Mouse (Mus musculus) MEL (cell line): ENCODE data around the gene Pdzd2. TPM values are rescaled to one million over a fixed set of nuclear protein-coding genes. Genes with fewer than 3 reads are reported as not detected.

ENCODE experiments used
- DNase-seq: peaks from one replicate; pipeline ENCODE4 v3.0.0; 2011; ENCODE audit warnings: low read depth, low spot score
- H3K27ac ChIP-seq: 2 replicates; pipeline ENCODE4 v1.5.1; 2012; ENCODE audit warnings: low read depth, mild to moderate bottlenecking, control low read depth, low read length, moderate library complexity; ENCODE audit not compliant: control insufficient read depth
- H3K27me3 ChIP-seq, 2 experiments: fragments of 150-350 bp in 1 of 2; sonication (generic) in 1 of 2; 2 replicates each; pipeline ENCODE4 v1.6.1; 2012; ENCODE audit warnings: low read length in 2 of 2, mild to moderate bottlenecking in 2 of 2, improper control_type of control experiment in 1 of 2, moderate library complexity in 1 of 2; ENCODE audit not compliant: insufficient read depth in 2 of 2, control insufficient read depth in 1 of 2
- H3K36me3 ChIP-seq, 2 experiments: 2 replicates each; pipeline ENCODE4 v1.6.1; 2012 to 2014; ENCODE audit warnings: low read length in 2 of 2, improper control_type of control experiment in 1 of 2, inconsistent platforms in 1 of 2, mild to moderate bottlenecking in 1 of 2; ENCODE audit not compliant: insufficient read depth in 2 of 2, control insufficient read depth in 1 of 2
- H3K4me1 ChIP-seq, 2 experiments: fragments of 150-350 bp in 1 of 2; sonication (generic) in 1 of 2; 2 replicates each; pipeline ENCODE4 v1.6.1; 2012; ENCODE audit warnings: low read length in 2 of 2, improper control_type of control experiment in 1 of 2, mild to moderate bottlenecking in 1 of 2; ENCODE audit not compliant: insufficient read depth in 2 of 2, control insufficient read depth in 1 of 2
- H3K4me3 ChIP-seq, 2 experiments: fragments of 150-350 bp in 1 of 2; sonication (generic) in 1 of 2; 2 replicates each; pipeline ENCODE4 v1.5.1; 2012; ENCODE audit warnings: low read depth in 2 of 2, low read length in 2 of 2, mild to moderate bottlenecking in 2 of 2, moderate library complexity in 2 of 2, control low read depth in 1 of 2, improper control_type of control experiment in 1 of 2; ENCODE audit not compliant: control insufficient read depth in 1 of 2, insufficient read depth in 1 of 2
- H3K79me2 ChIP-seq: 2 replicates; pipeline ENCODE4 v1.6.1; 2012; ENCODE audit warnings: mild to moderate bottlenecking, low read length, moderate library complexity; ENCODE audit not compliant: control insufficient read depth, poor library complexity, insufficient read depth
- H3K9ac ChIP-seq: 2 replicates; pipeline ENCODE4 v1.6.1; 2012; ENCODE audit warnings: low read depth, mild to moderate bottlenecking, control low read depth, low read length, moderate library complexity; ENCODE audit not compliant: control insufficient read depth, poor library complexity, severe bottlenecking
- H3K9me3 ChIP-seq: fragments of 150-350 bp; sonication (generic); replicated peaks from 2 replicates; pipeline ENCODE4 v1.6.1; 2012; ENCODE audit warnings: mild to moderate bottlenecking, low read length, improper control_type of control experiment, moderate library complexity; ENCODE audit not compliant: insufficient read depth
- EP300 ChIP-seq, 2 experiments: IDR thresholded peaks; 2 replicates each; pipeline ENCODE4 v1.6.1; 2011; ENCODE audit warnings: improper control_type of control experiment in 2 of 2, low read length in 2 of 2, low read depth in 1 of 2, mild to moderate bottlenecking in 1 of 2
- JUND ChIP-seq: IDR thresholded peaks from 2 replicates; pipeline ENCODE4 v1.6.1; 2011; ENCODE audit warnings: low read depth, mild to moderate bottlenecking, improper control_type of control experiment, low read length
- MAZ ChIP-seq: IDR thresholded peaks from 2 replicates; pipeline ENCODE4 v1.6.1; 2012; ENCODE audit warnings: low read depth, mild to moderate bottlenecking, inconsistent platforms, low read length, improper control_type of control experiment
- MEF2A ChIP-seq: IDR thresholded peaks from 2 replicates; pipeline ENCODE4 v1.6.1; 2014; ENCODE audit warnings: low read depth, mild to moderate bottlenecking, inconsistent platforms, low read length, improper control_type of control experiment; ENCODE audit not compliant: poor library complexity, insufficient replicate concordance, severe bottlenecking; ENCODE audit errors: extremely low read depth
- MYC ChIP-seq: IDR thresholded peaks from 2 replicates; pipeline ENCODE4 v1.6.1; 2011; ENCODE audit warnings: low read depth, mild to moderate bottlenecking, low read length, improper control_type of control experiment, moderate library complexity
- NRF1 ChIP-seq: IDR thresholded peaks from 2 replicates; pipeline ENCODE4 v1.6.1; 2014; ENCODE audit warnings: low read depth, mild to moderate bottlenecking, inconsistent platforms, low read length, improper control_type of control experiment, moderate library complexity; ENCODE audit not compliant: poor library complexity, insufficient read depth, severe bottlenecking
- POLR2A ChIP-seq, 2 experiments: IDR thresholded peaks; 2 replicates each; pipeline ENCODE4 v1.6.1; 2011 to 2012; ENCODE audit warnings: low read length in 2 of 2, mild to moderate bottlenecking in 2 of 2, control low read depth in 1 of 2, improper control_type of control experiment in 1 of 2, low read depth in 1 of 2, moderate library complexity in 1 of 2; ENCODE audit not compliant: control insufficient read depth in 1 of 2, insufficient read depth in 1 of 2, poor library complexity in 1 of 2
- POLR2AphosphoS5 ChIP-seq: IDR thresholded peaks from 2 replicates; pipeline ENCODE4 v1.6.1; 2012; ENCODE audit warnings: low read depth, borderline replicate concordance, mild to moderate bottlenecking, inconsistent platforms, low read length, moderate library complexity, mixed read lengths
- RCOR1 ChIP-seq: IDR thresholded peaks from 2 replicates; pipeline ENCODE4 v1.6.1; 2012; ENCODE audit warnings: low read depth, mild to moderate bottlenecking, inconsistent platforms, low read length, improper control_type of control experiment
- TCF12 ChIP-seq: IDR thresholded peaks from 2 replicates; pipeline ENCODE4 v1.6.1; 2014; ENCODE audit warnings: low read depth, mild to moderate bottlenecking, inconsistent platforms, low read length, improper control_type of control experiment, moderate library complexity
- polyA plus RNA-seq, 2 experiments: library from polyadenylated mRNA; stranded (reverse) in 1 of 2; unstranded in 1 of 2; fragments of >175 nt in 1 of 2; fragments of >200 nt in 1 of 2; gene quantifications; 2 replicates each; pipeline versions ENCODE4 v1.2.1 to v1.2.4; 2012; ENCODE audit warnings: low replicate concordance in 2 of 2, low read depth in 1 of 2; ENCODE audit not compliant: insufficient read length in 2 of 2, insufficient read depth in 1 of 2, missing spikeins in 1 of 2
- total RNA-seq: library from RNA; depleted of rRNA; stranded (reverse); fragments of 300-350 nt; gene quantifications from 2 replicates; pipeline ENCODE4 v1.2.3, GENCODE M21; 2012

Gene Pdzd2
- total and polyA plus RNA-seq, 3 experiments: 0.15 to 0.33 TPM; not detected in 1

DNA sequence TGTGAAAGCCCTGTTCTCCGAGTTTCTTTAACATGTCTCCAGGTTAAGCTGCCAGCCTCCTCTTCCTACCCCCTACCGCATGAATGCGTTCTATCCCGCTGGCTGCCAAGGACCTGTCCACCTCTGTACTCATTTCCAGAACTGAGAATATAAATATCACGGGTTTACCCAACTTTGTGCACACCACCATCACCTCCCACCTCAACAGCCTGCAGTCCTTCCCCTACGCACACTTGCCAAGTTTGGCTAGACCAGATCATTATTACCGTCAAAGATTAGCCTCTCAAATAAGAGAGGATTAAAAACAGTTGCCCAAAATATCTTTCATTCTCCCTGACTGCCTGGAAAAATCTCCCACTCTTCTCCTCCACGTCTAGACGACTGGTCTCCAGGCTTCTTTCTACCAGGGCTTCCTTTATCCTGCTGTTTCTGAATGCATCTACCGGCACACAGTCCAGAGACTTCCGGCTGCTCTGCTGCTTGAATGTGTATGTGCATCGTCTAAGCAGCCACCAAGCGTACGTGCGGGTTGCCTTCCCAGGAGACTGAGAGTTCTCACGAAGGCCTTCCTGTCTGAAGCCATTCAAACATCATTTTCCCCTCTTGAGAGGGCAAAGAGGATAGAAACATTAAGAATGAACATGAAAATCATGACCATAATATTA is 324.1 kb downstream of the Pdzd2 start:
- H3K9me3 ChIP-seq: no peaks in the 10 kb centered on the region
- H3K27ac ChIP-seq: no peak overlapping the region
- peaks cover 1 to 6% of the 10 kb centered on the region in 2 experiments; a peak in 2 of 4 replicates for H3K27me3 ChIP-seq
- H3K9ac ChIP-seq: no peak overlapping the region
- H3K4me1 ChIP-seq: peaks cover 0 to 3% of the 10 kb centered on the region in 2 experiments; a peak in 1 of 4 replicates
- H3K36me3 ChIP-seq: peaks cover 0 to under 1% of the 10 kb centered on the region in 2 experiments; a peak in 1 of 4 replicates
- no peak for TF ChIP-seq POLR2AphosphoS5
- TF ChIP-seq JUND: no peak
- TF ChIP-seq, all 39 proteins: peak for 0
- Histone ChIP-seq H3K4me3 (no peak overlapping the region), H3K79me2 (no peaks in the 10 kb centered on the region)
- no peak for DNase-seq

GRCm38 (mm10) chr15:12414696-12415095 is 325.0 kb downstream of the Pdzd2 start:
- Histone ChIP-seq H3K79me2 (no peaks in the 10 kb centered on the region), H3K4me1 (no peaks in the 10 kb centered on the region), H3K27me3 (peaks cover 1 to 6% of the 10 kb centered on the region in 2 experiments; a peak in 2 of 4 replicates), H3K9ac (no peak overlapping the region), H3K4me3 (no peak overlapping the region), H3K36me3 (no peaks in the 10 kb centered on the region), H3K27ac (no peak overlapping the region)
- peak; percentile 31 for DNase-seq
- TF ChIP-seq MEF2A (no peak), RCOR1 (no peak)
- TF ChIP-seq, all 39 proteins: peak for 0
- no peaks in the 10 kb centered on the region for H3K9me3 ChIP-seq

DNA sequence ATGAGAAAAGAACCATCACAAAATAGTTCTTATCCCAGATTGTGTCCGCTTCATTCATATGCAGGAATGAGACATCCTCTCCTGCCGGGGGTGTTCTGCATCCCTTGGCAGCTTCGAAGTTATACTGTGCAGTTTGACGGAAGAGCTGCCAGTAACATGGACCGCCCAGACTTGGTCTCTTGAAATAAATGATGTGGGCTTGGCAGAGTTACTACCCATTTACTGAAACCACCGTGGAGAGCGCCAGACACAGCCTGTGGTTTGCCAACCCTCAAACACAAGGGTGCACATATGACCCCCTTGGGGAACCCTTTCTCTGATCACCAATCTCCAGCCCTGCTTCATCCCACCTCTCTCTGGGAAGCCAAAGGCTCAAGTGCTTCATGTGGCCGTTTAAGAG is 331.5 kb downstream of the Pdzd2 start:
- no peak overlapping the region for H3K27ac ChIP-seq
- TF ChIP-seq MYC (no peak), POLR2AphosphoS5 (no peak), NRF1 (no peak), TCF12 (no peak), EP300 (IDR thresholded peaks at IDR 0.05; ENCODE audit: low read depth in 1 of 2, low read length in 2 of 2) (no peak), MAZ (no peak), POLR2A (IDR thresholded peaks at IDR 0.05; ENCODE audit: control insufficient read depth in 1 of 2, insufficient read depth in 1 of 2, low read depth in 1 of 2, low read length in 2 of 2, poor library complexity in 1 of 2) (no peak)
- TF ChIP-seq, all 39 proteins: peak for 0
- Histone ChIP-seq H3K27me3 (no peaks in the 10 kb centered on the region; a peak in 1 of 4 replicates), H3K79me2 (no peaks in the 10 kb centered on the region), H3K9ac (no peak overlapping the region), H3K4me3 (no peak overlapping the region), H3K9me3 (no peaks in the 10 kb centered on the region), H3K4me1 (peaks cover 2 to 18% of the 10 kb centered on the region in 2 experiments; a peak in 3 of 4 replicates), H3K36me3 (peaks cover 0 to 13% of the 10 kb centered on the region in 2 experiments; a peak in 2 of 4 replicates)
- DNase-seq: no peak
